Comparison of ENCODE assay signal across 25 mouse cellular contexts in genomic region chr10:75562596-75562995, GRCm38 (mm10). TPM values are rescaled to one million over a fixed set of nuclear protein-coding genes. Genes with fewer than 3 reads are reported as not detected.
DNase-seq lines count a peak whose midpoint lies in the region; ATAC-seq lines count a peak whose summit lies in the region.
"Had no signal": no experiment of that assay in that cellular context is flagged by ENCODE, and none has a peak within 500 bp of the region (broad histone marks: within the 10 kb centered on the region; RNA-seq: fewer than 3 reads in every experiment).

No protein-coding gene starts in this region.

- ATAC-seq in forebrain, embryonic 11.5 days (replicated peaks; ENCODE audit: low FRiP score), result no peak
- ATAC-seq in forebrain, embryonic 15.5 days (replicated peaks), result no peak
- ATAC-seq: forebrain, embryonic 13.5 days; forebrain, postnatal 0 days; intestine, postnatal 0 days had no signal

- peak; percentile 29 for DNase-seq in forebrain, embryonic 11.5 days (ENCODE audit: low spot score)
- peak; percentile 4 for DNase-seq in thymus, postnatal 4 days
- DNase-seq in thymus, postnatal 14 days, result no peak
- DNase-seq in ZHBTc4 (ENCODE audit: low read depth, low spot score), result peak; percentile 45
- no peak for DNase-seq in embryo, embryonic 11 days
- DNase-seq: adrenal gland, adult 2 months; adrenal gland, postnatal 25 days; B cell, adult 2 months; cerebellum, adult 11-12 months; cerebellum, adult 8-10 months; cerebellum, postnatal 25 days; forebrain, postnatal 0 days; gastrocnemius, adult 2 months; gastrocnemius, postnatal 14 days; heart, adult 2 months; kidney, adult 2 months had no signal

- no peak overlapping the region for H3K27ac ChIP-seq in forebrain, embryonic 11.5 days (ENCODE audit: low read depth, low read length)
- H3K27ac ChIP-seq in forebrain, embryonic 15.5 days (replicated peaks), result no peak overlapping the region
- H3K27ac ChIP-seq: embryonic facial prominence, embryonic 10.5 days; embryonic facial prominence, embryonic 13.5 days; forebrain, embryonic 13.5 days; gastrocnemius, adult 2 months; heart, adult 2 months; hindbrain, embryonic 12.5 days; hindbrain, embryonic 15.5 days had no signal

- 84% methylated on average over 8 of the region's 8 CpGs for WGBS in forebrain, embryonic 11.5 days
- WGBS in forebrain, embryonic 15.5 days, result 88% methylated on average over 8 of the region's 8 CpGs

- peaks cover 22% of the 10 kb centered on the region for H3K27me3 ChIP-seq in forebrain, embryonic 11.5 days (ENCODE audit: control insufficient read depth, insufficient read depth, low read length)
- H3K27me3 ChIP-seq in forebrain, embryonic 15.5 days, result no peaks in the 10 kb centered on the region
- H3K27me3 ChIP-seq: hindbrain, embryonic 15.5 days had no signal

- no peak overlapping the region for H3K9ac ChIP-seq in forebrain, embryonic 11.5 days (ENCODE audit: low read length)
- no peak overlapping the region for H3K9ac ChIP-seq in forebrain, embryonic 15.5 days (replicated peaks)
- H3K9ac ChIP-seq: embryonic facial prominence, embryonic 13.5 days; forebrain, embryonic 13.5 days; forebrain, postnatal 0 days; hindbrain, embryonic 12.5 days; hindbrain, embryonic 15.5 days had no signal

- H3K4me2 ChIP-seq in forebrain, embryonic 11.5 days (ENCODE audit: low read depth, low read length, severe bottlenecking), result no peak overlapping the region
- no peak overlapping the region for H3K4me2 ChIP-seq in forebrain, embryonic 15.5 days (replicated peaks)
- H3K4me2 ChIP-seq: embryonic facial prominence, embryonic 13.5 days; forebrain, embryonic 13.5 days; heart, embryonic 11.5 days; hindbrain, embryonic 12.5 days; hindbrain, embryonic 15.5 days had no signal

- no peaks in the 10 kb centered on the region for H3K9me3 ChIP-seq in forebrain, embryonic 11.5 days (ENCODE audit: control insufficient read depth, low read length)
- H3K9me3 ChIP-seq in forebrain, embryonic 15.5 days, result no peaks in the 10 kb centered on the region
- H3K9me3 ChIP-seq: embryonic facial prominence, embryonic 10.5 days; forebrain, embryonic 13.5 days; hindbrain, embryonic 12.5 days; hindbrain, embryonic 15.5 days had no signal

- H3K4me3 ChIP-seq in forebrain, embryonic 11.5 days (ENCODE audit: low read depth, low read length), result no peak overlapping the region
- H3K4me3 ChIP-seq in forebrain, embryonic 15.5 days, result no peak overlapping the region
- H3K4me3 ChIP-seq: embryonic facial prominence, embryonic 10.5 days; embryonic facial prominence, embryonic 13.5 days; erythroblast, embryonic 14.5 days; forebrain, embryonic 13.5 days; gastrocnemius, adult 2 months; heart, adult 2 months; hindbrain, embryonic 12.5 days; hindbrain, embryonic 15.5 days had no signal

- peaks cover 6% of the 10 kb centered on the region; the same call in 1 of the 2 replicates for H3K4me1 ChIP-seq in forebrain, embryonic 11.5 days (replicated peaks; ENCODE audit: control insufficient read depth, insufficient read depth, low read length)
- peaks cover 29% of the 10 kb centered on the region for H3K4me1 ChIP-seq in forebrain, embryonic 15.5 days

- no peaks in the 10 kb centered on the region for H3K36me3 ChIP-seq in forebrain, embryonic 11.5 days (ENCODE audit: control insufficient read depth, insufficient read depth, low read length)
- H3K36me3 ChIP-seq in forebrain, embryonic 15.5 days, result no peaks in the 10 kb centered on the region
- H3K36me3 ChIP-seq: embryonic facial prominence, embryonic 10.5 days; embryonic facial prominence, embryonic 13.5 days; hindbrain, embryonic 12.5 days; hindbrain, embryonic 15.5 days had no signal

RNA-seq across cellular contexts. Expression of gene Ggt1, which starts 1.2 kb away (rescaled TPM):
- polyA plus RNA-seq in forebrain, embryonic 11.5 days (2014; fragmentation: Nextera tagmentation; extraction: Ambion mirVana), result 2.3 and 3.4 TPM in 2 replicates
- polyA plus RNA-seq in forebrain, embryonic 15.5 days (2015; fragmentation: Nextera tagmentation; extraction: Ambion mirVana), result 0.67 and 0.79 TPM in 2 replicates
- polyA plus RNA-seq: erythroblast, embryonic 14.5 days; heart, adult 2 months had no signal

RNA-seq across cellular contexts. Expression of gene Lrrc75b, which starts 2.5 kb away (rescaled TPM):
- polyA plus RNA-seq in forebrain, embryonic 11.5 days (2014; fragmentation: Nextera tagmentation; extraction: Ambion mirVana), result 2.3 and 3.5 TPM in 2 replicates
- 16.4 TPM in 2 replicates for polyA plus RNA-seq in forebrain, embryonic 15.5 days (2015; fragmentation: Nextera tagmentation; extraction: Ambion mirVana)
- polyA plus RNA-seq: erythroblast, embryonic 14.5 days had no signal

RNA-seq across cellular contexts. Expression of gene Ggt5, which starts 26.5 kb away (rescaled TPM):
- polyA plus RNA-seq in forebrain, embryonic 11.5 days (2014; fragmentation: Nextera tagmentation; extraction: Ambion mirVana), result 0.67 and 1.0 TPM in 2 replicates
- polyA plus RNA-seq in forebrain, embryonic 15.5 days (2015; fragmentation: Nextera tagmentation; extraction: Ambion mirVana), result 2.5 and 3.0 TPM in 2 replicates
- polyA plus RNA-seq: erythroblast, embryonic 14.5 days had no signal

RNA-seq across cellular contexts. Expression of gene Gucd1, which starts 44.8 kb away (rescaled TPM):
- 30.0 and 35.4 TPM in 2 replicates for polyA plus RNA-seq in forebrain, embryonic 11.5 days (2014; fragmentation: Nextera tagmentation; extraction: Ambion mirVana)
- polyA plus RNA-seq in forebrain, embryonic 15.5 days (2015; fragmentation: Nextera tagmentation; extraction: Ambion mirVana), result 20.1 and 20.2 TPM in 2 replicates

RNA-seq across cellular contexts. Expression of gene Snrpd3, which starts 45.2 kb away (rescaled TPM):
- 261 and 263 TPM in 2 replicates for polyA plus RNA-seq in forebrain, embryonic 11.5 days (2014; fragmentation: Nextera tagmentation; extraction: Ambion mirVana)
- 155 and 156 TPM in 2 replicates for polyA plus RNA-seq in forebrain, embryonic 15.5 days (2015; fragmentation: Nextera tagmentation; extraction: Ambion mirVana)

Comparison
In these comparisons a context has a peak if more than half of its experiments do, and no peak if none do; other contexts are left out.
1. DNase-seq: peak in forebrain, embryonic 11.5 days (single experiment), thymus, postnatal 4 days (single experiment) and ZHBTc4 (single experiment); none in thymus, postnatal 14 days (single experiment) and embryo, embryonic 11 days (single experiment).